Mouse (Mus musculus) midbrain, embryonic 16.5 days (tissue): ENCODE measurements around the gene Olfr181. TPM values are rescaled to one million over a fixed set of nuclear protein-coding genes. Genes with fewer than 3 reads are reported as not detected.

Experiments used
- ATAC-seq: fragments of 200-750 bp; cut with Nextera tagmentation; 2 replicates; pipeline ENCODE4 v1.8.0; 2017; ENCODE audit warnings: moderate TSS enrichment
- H3K27ac ChIP-seq: fragments of 300-500 bp; sonication (generic); 2 replicates; pipeline ENCODE4 v1.5.1; 2014; ENCODE audit warnings: mild to moderate bottlenecking, low read length, mixed read lengths
- H3K27me3 ChIP-seq: fragments of 300-500 bp; sonication (generic); 2 replicates; pipeline ENCODE4 v1.6.1; 2014; ENCODE audit warnings: low read depth, low read length, mixed read lengths; ENCODE audit not compliant: control insufficient read depth, insufficient read depth
- H3K36me3 ChIP-seq: fragments of 300-500 bp; sonication (generic); 2 replicates; pipeline ENCODE4 v1.6.1; 2014; ENCODE audit warnings: mild to moderate bottlenecking, low read length, moderate library complexity, mixed read lengths; ENCODE audit not compliant: control insufficient read depth, insufficient read depth
- H3K4me1 ChIP-seq: fragments of 300-500 bp; sonication (generic); 2 replicates; pipeline ENCODE4 v1.6.1; 2014; ENCODE audit warnings: mild to moderate bottlenecking, low read length, mixed read lengths; ENCODE audit not compliant: control insufficient read depth, insufficient read depth
- H3K4me2 ChIP-seq: fragments of 300-500 bp; sonication (generic); 2 replicates; pipeline ENCODE4 v1.6.1; 2014; ENCODE audit warnings: mild to moderate bottlenecking, low read length, mixed read lengths
- H3K4me3 ChIP-seq: fragments of 300-500 bp; sonication (generic); 2 replicates; pipeline ENCODE4 v1.5.1; 2014; ENCODE audit warnings: low read depth, mild to moderate bottlenecking, low read length, moderate library complexity, mixed read lengths
- H3K9ac ChIP-seq: fragments of 300-500 bp; sonication (generic); 2 replicates; pipeline ENCODE4 v1.6.1; 2014; ENCODE audit warnings: low read depth, low read length, mixed read lengths
- H3K9me3 ChIP-seq: fragments of 300-500 bp; sonication (generic); replicated peaks from 2 replicates; pipeline ENCODE4 v1.6.1; 2014; ENCODE audit warnings: mild to moderate bottlenecking, low read length, mixed read lengths; ENCODE audit not compliant: control insufficient read depth, poor library complexity, severe bottlenecking
- WGBS: fragments of 180-500 bp; shearing (Covaris S2); extraction: QIAGEN DNeasy Blood & Tissue Kit; methylation state at CpG from one replicate; pipeline ENCODE4 v1.1.7; 2014; 5-methylcytosine and 5-hydroxymethylcytosine counted together
- polyA plus RNA-seq: library from polyadenylated mRNA; unstranded; fragments of >200 nt; fragmentation: Nextera tagmentation; extraction: Ambion mirVana; gene quantifications from 2 replicates; pipeline ENCODE4 v1.2.1, GENCODE M21; 2015

Gene Olfr181
- polyA plus RNA-seq, result not detected in 2 replicates

DNA sequence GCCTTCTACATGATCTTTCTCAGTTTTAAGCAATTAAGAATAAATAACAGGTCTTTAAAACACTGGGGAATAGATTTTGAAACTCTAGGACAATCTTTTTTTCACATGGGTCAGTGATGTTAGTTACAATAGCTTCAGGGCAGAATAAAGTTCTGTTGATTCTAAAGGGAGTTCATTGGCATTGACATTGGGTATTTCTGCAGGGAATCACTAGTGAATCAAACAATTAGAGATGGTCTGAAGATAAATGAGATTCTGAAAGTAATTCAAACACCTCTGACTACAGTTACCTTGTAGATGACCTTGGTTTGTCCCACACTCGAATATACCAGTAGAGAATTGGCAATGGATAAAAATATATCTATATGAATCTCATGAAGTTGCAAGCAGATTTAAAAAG lies at the start of gene Olfr181:
Gene Olfr181, minus strand, starts transcription at position 101 of the 400 bp plus-strand sequence.
- Histone ChIP-seq H3K4me2 (no peak within 1 kb of the TSS), H3K4me1 (no peaks in the 10 kb centered on the region), H3K9ac (no peak within 1 kb of the TSS), H3K36me3 (no peaks in the 10 kb centered on the region), H3K27me3 (no peaks in the 10 kb centered on the region), H3K27ac (no peak within 1 kb of the TSS), H3K9me3 (no peaks in the 10 kb centered on the region), H3K4me3 (no peak within 1 kb of the TSS)
- WGBS, result 62% methylated on average over 1 of the region's 1 CpGs
- no peak for ATAC-seq

DNA sequence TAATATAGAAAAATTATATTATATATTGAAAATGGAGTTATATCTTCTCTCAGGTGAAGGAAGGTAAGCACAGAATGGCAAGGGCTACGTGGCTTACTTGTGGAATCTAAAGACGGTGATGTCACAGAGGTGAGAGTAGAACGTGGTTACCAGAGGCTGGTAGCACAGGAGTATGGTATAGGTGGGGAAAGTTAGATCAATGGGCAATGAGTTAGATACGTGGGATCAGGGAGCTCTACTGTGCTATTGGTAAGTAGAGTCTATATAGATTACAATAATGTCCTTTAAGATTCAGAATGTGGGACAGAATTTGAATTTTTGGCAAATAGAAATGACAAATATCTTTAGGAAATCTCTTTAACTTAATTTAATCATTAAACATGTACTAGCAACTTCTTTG lies 737 bp upstream of the Olfr181 start, which contains the start of gene Olfr180:
Gene Olfr180, minus strand, starts transcription at position 101 of the 400 bp plus-strand sequence.
- H3K36me3 ChIP-seq, result no peaks in the 10 kb centered on the region
- 86% methylated on average over 4 of the region's 4 CpGs for WGBS
- no peak within 1 kb of the TSS for H3K4me3 ChIP-seq
- no peaks in the 10 kb centered on the region for H3K4me1 ChIP-seq
- H3K27me3 ChIP-seq, result no peaks in the 10 kb centered on the region
- no peak within 1 kb of the TSS for H3K27ac ChIP-seq
- H3K9ac ChIP-seq, result no peak within 1 kb of the TSS
- no peak within 1 kb of the TSS for H3K4me2 ChIP-seq
- H3K9me3 ChIP-seq, result no peaks in the 10 kb centered on the region
- no peak for ATAC-seq

DNA sequence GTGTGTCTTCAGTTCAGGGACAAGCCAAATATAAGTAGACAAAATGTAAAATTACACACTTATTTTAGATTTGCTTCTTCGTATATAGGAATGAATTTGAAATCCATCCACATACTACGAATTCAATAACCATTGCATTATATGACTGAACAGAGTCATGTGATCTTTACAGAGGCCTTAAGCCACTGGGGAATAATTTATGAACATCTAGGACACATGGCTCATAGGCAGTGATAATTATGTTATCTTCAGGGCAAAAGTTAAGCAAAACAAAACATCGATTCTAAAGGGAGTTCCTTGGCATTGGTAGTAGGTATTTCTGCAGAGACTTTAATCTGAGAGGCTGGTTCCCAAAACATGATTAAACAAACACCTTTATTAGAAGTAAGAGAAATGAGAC lies 36.6 kb downstream of the Olfr181 start, which contains the start of gene Olfr178:
Gene Olfr178, minus strand, starts transcription at position 101 of the 400 bp plus-strand sequence.
- no peaks in the 10 kb centered on the region; the same call in 1 of the 2 replicates for H3K9me3 ChIP-seq
- no peaks in the 10 kb centered on the region for H3K4me1 ChIP-seq
- no peak within 1 kb of the TSS for H3K27ac ChIP-seq
- H3K36me3 ChIP-seq, result no peaks in the 10 kb centered on the region
- H3K27me3 ChIP-seq, result no peaks in the 10 kb centered on the region
- WGBS, result 92% methylated on average over 3 of the region's 3 CpGs
- no peak within 1 kb of the TSS for H3K4me3 ChIP-seq
- no peak within 1 kb of the TSS for H3K9ac ChIP-seq
- H3K4me2 ChIP-seq, result no peak within 1 kb of the TSS
- ATAC-seq, result no peak

DNA sequence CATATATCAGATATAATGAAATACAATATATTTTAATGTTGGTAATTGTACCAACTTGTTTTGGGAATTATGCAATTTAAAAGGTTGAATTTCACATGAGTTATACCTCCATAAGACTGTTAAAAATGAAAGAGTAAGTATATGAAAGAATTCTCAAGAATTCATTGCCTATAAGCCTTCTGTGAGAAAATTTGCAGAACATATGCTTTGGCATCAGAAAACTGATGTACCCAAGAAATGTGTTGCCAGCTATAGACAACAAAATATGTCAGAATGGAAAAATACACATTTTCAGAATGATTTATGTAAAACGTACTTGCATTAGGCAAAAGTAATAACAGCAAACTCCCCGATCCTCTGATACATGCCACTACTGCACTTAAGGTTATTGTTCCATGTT lies 44.1 kb downstream of the Olfr181 start:
- no peaks in the 10 kb centered on the region for H3K9me3 ChIP-seq
- no peaks in the 10 kb centered on the region for H3K27me3 ChIP-seq
- WGBS, result 94% methylated on average over 2 of the region's 2 CpGs
- no peak for ATAC-seq
- no peak overlapping the region for H3K9ac ChIP-seq
- no peak overlapping the region for H3K27ac ChIP-seq
- no peaks in the 10 kb centered on the region for H3K36me3 ChIP-seq
- H3K4me3 ChIP-seq, result no peak overlapping the region
- no peaks in the 10 kb centered on the region for H3K4me1 ChIP-seq
- H3K4me2 ChIP-seq, result no peak overlapping the region

Other genes starting within 250 kb of the Olfr181 start
- 0.18 TPM in 1 of 2 replicates, not detected in the other for gene Gpr15, start 209.7 kb downstream of the Olfr181 start, polyA plus RNA-seq
- 144 and 152 TPM in 2 replicates for gene Cldnd1, start 200.8 kb downstream of the Olfr181 start, polyA plus RNA-seq
- gene Olfr172, start 165.6 kb downstream of the Olfr181 start, polyA plus RNA-seq, result not detected in 2 replicates
- gene Olfr173, start 128.5 kb downstream of the Olfr181 start, polyA plus RNA-seq, result not detected in 2 replicates
- not detected in 2 replicates for gene Olfr175-ps1, start 102.0 kb downstream of the Olfr181 start, polyA plus RNA-seq
- gene Olfr177, start 54.0 kb downstream of the Olfr181 start, polyA plus RNA-seq, result not detected in 2 replicates
- not detected in 2 replicates for gene Olfr178, start 36.7 kb downstream of the Olfr181 start, polyA plus RNA-seq
- not detected in 2 replicates for gene Olfr180, start 637 bp upstream of the Olfr181 start, polyA plus RNA-seq
- gene Olfr183, start 66.6 kb upstream of the Olfr181 start, polyA plus RNA-seq, result not detected in 2 replicates
- gene Olfr186, start 101.5 kb upstream of the Olfr181 start, polyA plus RNA-seq, result not detected in 2 replicates
- gene Olfr187, start 111.0 kb upstream of the Olfr181 start, polyA plus RNA-seq, result not detected in 2 replicates
- not detected in 2 replicates for gene Olfr190, start 149.2 kb upstream of the Olfr181 start, polyA plus RNA-seq
- gene Olfr191, start 161.1 kb upstream of the Olfr181 start, polyA plus RNA-seq, result not detected in 2 replicates
- gene Olfr193, start 183.1 kb upstream of the Olfr181 start, polyA plus RNA-seq, result not detected in 2 replicates
- not detected in 2 replicates for gene Olfr194, start 192.3 kb upstream of the Olfr181 start, polyA plus RNA-seq
- not detected in 2 replicates for gene Olfr195, start 218.3 kb upstream of the Olfr181 start, polyA plus RNA-seq
- gene Olfr196, start 241.7 kb upstream of the Olfr181 start, polyA plus RNA-seq, result not detected in 2 replicates